Mouse (Mus musculus) forebrain, embryonic 14.5 days (tissue): ENCODE data around the gene Robo2. TPM values are rescaled to one million over a fixed set of nuclear protein-coding genes. Genes with fewer than 3 reads are reported as not detected.

Experiments
- ATAC-seq: fragments of 200-750 bp; cut with Nextera tagmentation; 2 replicates; pipeline ENCODE4 v1.8.0; 2017; ENCODE audit warnings: mild to moderate bottlenecking, moderate library complexity
- DNase-seq: peaks from one replicate; pipeline ENCODE4 v3.0.0-alpha.2; 2015; ENCODE audit warnings: low spot score
- H3K27ac ChIP-seq: fragments of 300-500 bp; sonication (generic); 2 replicates; pipeline ENCODE4 v1.5.1; 2014; ENCODE audit warnings: low read depth, mild to moderate bottlenecking, control low read depth, low read length, moderate library complexity
- H3K27me3 ChIP-seq: fragments of 300-500 bp; sonication (generic); replicated peaks from 2 replicates; pipeline ENCODE4 v1.6.1; 2014; ENCODE audit warnings: low read length, control low read depth, mixed read lengths; ENCODE audit not compliant: control insufficient read depth, insufficient read depth
- H3K36me3 ChIP-seq: fragments of 300-500 bp; sonication (generic); 2 replicates; pipeline ENCODE4 v1.6.1; 2014; ENCODE audit warnings: low read length, control low read depth; ENCODE audit not compliant: control insufficient read depth, insufficient read depth
- H3K4me1 ChIP-seq: fragments of 300-500 bp; sonication (generic); 2 replicates; pipeline ENCODE4 v1.6.1; 2014; ENCODE audit warnings: antibody characterized with exemption, low read length, control low read depth; ENCODE audit not compliant: control insufficient read depth, insufficient read depth
- H3K4me2 ChIP-seq: fragments of 300-500 bp; sonication (generic); 2 replicates; pipeline ENCODE4 v1.6.1; 2014; ENCODE audit warnings: mild to moderate bottlenecking, control low read depth, low read length
- H3K4me3 ChIP-seq: fragments of 300-500 bp; sonication (generic); 2 replicates; pipeline ENCODE4 v1.5.1; 2014; ENCODE audit warnings: low read depth, low read length, control low read depth
- H3K9ac ChIP-seq: fragments of 300-500 bp; sonication (generic); 2 replicates; pipeline ENCODE4 v1.6.1; 2014; ENCODE audit warnings: mild to moderate bottlenecking, low read length, control low read depth, moderate library complexity
- H3K9me3 ChIP-seq: fragments of 300-500 bp; sonication (generic); replicated peaks from 2 replicates; pipeline ENCODE4 v1.6.1; 2016; ENCODE audit warnings: low read length, control low read depth, mixed read lengths; ENCODE audit not compliant: control insufficient read depth
- WGBS: fragments of 180-500 bp; shearing (Covaris S2); extraction: QIAGEN DNeasy Blood & Tissue Kit; methylation state at CpG from one replicate; pipeline ENCODE4 v1.1.7; 2014; 5-methylcytosine and 5-hydroxymethylcytosine counted together
- polyA plus RNA-seq: library from polyadenylated mRNA; unstranded; fragments of >200 nt; fragmentation: Nextera tagmentation; extraction: Ambion mirVana; gene quantifications from 2 replicates; pipeline ENCODE4 v1.2.1, GENCODE M21; 2014

Robo2 gene
- polyA plus RNA-seq, 1 experiment from 2014 or later, result 64.7 TPM

DNA sequence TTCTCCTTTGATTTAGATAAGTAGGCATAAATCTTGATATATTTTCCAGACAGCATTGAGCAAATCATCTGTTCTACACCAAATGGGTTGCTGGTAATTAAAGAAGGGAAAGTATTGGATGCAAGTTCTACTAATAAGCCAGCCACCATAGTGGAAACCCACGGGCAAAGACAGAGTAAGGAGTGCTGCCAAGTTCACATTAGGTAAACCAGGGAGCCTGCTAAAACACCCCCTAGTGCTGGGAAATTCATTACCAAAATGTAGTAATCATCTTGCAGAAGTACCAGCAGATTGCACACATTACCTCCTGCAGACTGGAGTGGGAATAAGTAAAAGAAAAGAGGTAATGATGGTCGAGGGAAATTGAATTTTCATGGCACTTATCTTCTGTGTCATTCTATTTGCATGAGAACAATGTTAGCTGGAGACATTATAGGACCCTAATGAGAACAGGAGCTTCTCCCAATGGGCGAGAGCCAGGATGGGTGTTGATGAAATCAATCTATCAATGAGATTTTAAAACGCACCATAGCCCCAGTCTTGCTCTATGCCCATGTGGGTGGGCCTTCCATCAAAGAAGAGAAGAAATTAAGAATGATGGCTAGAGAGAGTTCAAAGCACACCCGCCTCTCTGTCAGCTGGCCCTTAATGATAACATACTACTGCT lies 104.6 kb downstream of the Robo2 start:
- H3K4me1 ChIP-seq, result peaks cover 5% of the 10 kb centered on the region; the same call in 1 of the 2 replicates
- DNase-seq (peak; percentile 63), ATAC-seq (peak; percentile 69; the same call in 1 of the 2 replicates)
- H3K27me3 ChIP-seq, result no peaks in the 10 kb centered on the region
- no peak overlapping the region for H3K9ac ChIP-seq
- no peak overlapping the region for H3K27ac ChIP-seq
- H3K9me3 ChIP-seq, result no peaks in the 10 kb centered on the region
- no peak overlapping the region for H3K4me3 ChIP-seq
- WGBS, result 30% methylated on average over 5 of the region's 5 CpGs
- no peaks in the 10 kb centered on the region for H3K36me3 ChIP-seq
- H3K4me2 ChIP-seq, result no peak overlapping the region

DNA sequence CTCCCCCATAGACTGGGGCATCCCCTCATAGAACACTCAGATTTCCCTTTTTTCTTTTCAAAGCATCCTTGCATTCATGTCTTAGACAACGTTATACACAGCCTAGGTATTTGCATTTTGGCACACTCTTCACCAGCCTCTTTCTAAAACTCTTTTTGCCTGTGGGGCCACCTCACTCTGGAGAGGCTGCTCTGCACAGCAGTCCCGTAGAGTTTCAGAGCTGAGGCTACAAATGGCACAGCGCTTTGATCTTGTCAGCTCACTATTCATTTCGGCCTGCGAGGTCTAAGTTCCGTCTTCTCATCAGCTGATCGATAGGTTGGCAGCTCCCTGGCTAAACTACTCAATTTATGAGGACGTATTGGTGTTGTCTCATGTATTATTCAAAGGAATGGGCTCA lies 123.7 kb downstream of the Robo2 start:
- Histone ChIP-seq H3K27ac (no peak overlapping the region), H3K4me1 (0 out of 2 replicates have a peak, but pooled peaks cover 3% of the 10 kb centered on the region), H3K9ac (no peak overlapping the region), H3K36me3 (no peaks in the 10 kb centered on the region), H3K4me2 (no peak overlapping the region), H3K9me3 (no peaks in the 10 kb centered on the region), H3K27me3 (no peaks in the 10 kb centered on the region), H3K4me3 (no peak overlapping the region)
- DNase-seq (peak; percentile 33), ATAC-seq (peak; percentile 75)
- 37% methylated on average over 8 of the region's 8 CpGs for WGBS

DNA sequence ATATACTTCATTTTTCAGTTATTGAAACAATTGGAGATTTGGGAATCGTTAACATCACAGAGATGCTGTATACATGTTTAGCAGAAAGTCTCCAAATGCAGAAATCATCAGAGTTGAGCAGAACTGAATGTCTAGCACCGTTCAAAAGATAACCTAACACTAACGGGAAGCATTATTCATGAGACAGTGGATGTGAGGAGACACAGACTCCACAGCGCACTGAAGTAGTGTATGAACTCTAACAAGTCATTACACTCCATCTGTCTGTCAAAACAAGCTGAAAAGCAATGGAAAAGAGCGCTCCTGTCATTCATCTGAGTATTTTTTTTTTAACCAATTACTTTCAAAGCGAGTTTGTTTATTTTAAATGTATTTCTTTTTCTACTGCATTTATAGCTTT lies 129.1 kb downstream of the Robo2 start:
- peak; percentile 67 for DNase-seq
- no peak overlapping the region for H3K27ac ChIP-seq
- ATAC-seq, result peak; percentile 73; the same call in 1 of the 2 replicates
- H3K27me3 ChIP-seq, result no peaks in the 10 kb centered on the region
- WGBS, result 39% methylated on average over 6 of the region's 6 CpGs
- H3K4me3 ChIP-seq, result no peak overlapping the region
- no peaks in the 10 kb centered on the region for H3K9me3 ChIP-seq
- H3K36me3 ChIP-seq, result no peaks in the 10 kb centered on the region
- H3K4me2 ChIP-seq, result no peak overlapping the region
- 0 out of 2 replicates have a peak, but pooled peaks cover 3% of the 10 kb centered on the region for H3K4me1 ChIP-seq
- no peak overlapping the region for H3K9ac ChIP-seq

DNA sequence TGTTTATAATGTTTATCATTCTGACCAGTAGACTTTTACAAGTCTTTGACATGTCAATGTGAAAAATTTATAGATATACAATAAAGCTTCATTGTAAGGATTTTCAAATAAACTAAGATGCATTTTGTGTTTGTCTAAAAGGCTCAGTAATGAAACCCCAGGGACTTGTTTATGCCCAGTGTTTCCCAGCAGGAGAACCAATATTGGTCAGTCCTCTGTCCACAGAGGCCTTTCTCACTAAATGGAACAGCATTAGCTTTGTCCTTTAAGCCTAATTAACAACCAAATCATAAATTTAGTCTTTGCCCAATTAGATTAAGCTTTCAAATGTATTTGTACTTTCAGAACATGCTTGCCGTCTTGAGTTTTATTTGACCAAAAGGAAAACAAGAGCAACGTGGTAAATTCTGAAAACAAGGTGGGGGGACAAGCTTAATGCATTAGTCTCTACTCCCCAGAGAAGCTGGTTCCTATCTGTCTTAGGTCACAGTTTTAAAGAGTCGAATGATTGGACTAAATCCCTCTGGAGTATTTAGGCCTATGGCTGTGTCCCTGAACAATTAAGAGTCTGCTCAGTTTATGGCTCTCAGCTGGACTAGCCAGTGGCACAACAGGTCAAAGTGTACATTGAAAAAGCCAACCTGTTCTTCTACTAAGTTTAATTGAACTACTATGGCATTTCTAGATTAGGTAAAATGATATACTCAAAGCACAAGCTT lies 134.6 kb downstream of the Robo2 start:
- no peaks in the 10 kb centered on the region for H3K9me3 ChIP-seq
- WGBS, result 37% methylated on average over 3 of the region's 3 CpGs
- no peak for ATAC-seq

DNA sequence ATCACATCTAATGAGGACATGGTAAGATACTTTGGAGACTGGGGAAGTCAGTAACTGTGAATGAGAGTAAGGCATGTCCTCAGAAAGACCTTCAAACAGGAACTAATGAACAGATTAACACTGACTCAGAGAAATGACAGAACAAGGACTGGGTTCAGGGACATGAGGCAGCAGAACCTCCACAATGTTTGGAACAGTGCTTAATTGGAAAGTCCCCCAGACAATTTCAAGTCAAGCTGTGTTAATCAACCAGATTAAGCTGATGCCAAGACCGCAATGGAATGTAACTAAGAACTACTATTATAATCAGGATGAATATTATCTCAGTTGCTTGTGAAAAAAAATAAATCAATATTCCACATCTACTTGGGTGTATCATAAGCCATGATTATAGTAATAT lies 137.0 kb downstream of the Robo2 start:
- no peak overlapping the region for H3K4me2 ChIP-seq
- H3K27ac ChIP-seq, result no peak overlapping the region
- WGBS, result 73% methylated on average over 1 of the region's 1 CpGs
- ATAC-seq (no peak), DNase-seq (no peak)
- H3K36me3 ChIP-seq, result no peaks in the 10 kb centered on the region
- no peaks in the 10 kb centered on the region for H3K27me3 ChIP-seq
- H3K4me3 ChIP-seq, result no peak overlapping the region
- H3K9me3 ChIP-seq, result no peaks in the 10 kb centered on the region
- H3K9ac ChIP-seq, result no peak overlapping the region
- no peaks in the 10 kb centered on the region for H3K4me1 ChIP-seq

More for the DNA sequence above, 134.6 kb downstream of the Robo2 start:
- Histone ChIP-seq H3K36me3 (no peaks in the 10 kb centered on the region), H3K4me1 (no peaks in the 10 kb centered on the region), H3K4me2 (no peak overlapping the region), H3K27ac (no peak overlapping the region), H3K9ac (no peak overlapping the region), H3K27me3 (no peaks in the 10 kb centered on the region), H3K4me3 (no peak overlapping the region)
- no peak for DNase-seq

DNA sequence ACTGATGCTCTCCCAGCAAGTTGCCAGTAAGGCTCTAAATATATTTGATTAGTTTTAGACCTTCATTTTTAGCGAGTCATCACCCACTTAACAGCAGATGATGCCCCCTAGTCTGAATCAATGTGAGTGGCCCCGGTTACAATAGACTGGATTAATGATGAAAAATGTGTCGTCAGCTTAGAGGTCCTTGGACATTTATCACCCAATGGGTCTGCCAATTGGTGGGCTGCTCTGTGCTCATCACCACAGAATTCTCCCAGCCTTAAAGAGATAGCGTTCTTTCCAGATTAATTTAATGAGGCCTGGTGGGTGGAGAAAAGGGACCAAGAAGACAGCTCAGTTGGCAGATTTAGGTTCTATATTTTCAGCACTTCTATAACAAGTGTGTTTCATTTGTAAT lies 138.6 kb downstream of the Robo2 start:
- Histone ChIP-seq H3K4me2 (no peak overlapping the region), H3K36me3 (no peaks in the 10 kb centered on the region), H3K9ac (no peak overlapping the region), H3K27ac (no peak overlapping the region), H3K4me1 (no peaks in the 10 kb centered on the region), H3K9me3 (no peaks in the 10 kb centered on the region), H3K27me3 (no peaks in the 10 kb centered on the region), H3K4me3 (no peak overlapping the region)
- ATAC-seq (no peak), DNase-seq (no peak)
- 70% methylated on average over 4 of the region's 4 CpGs for WGBS

DNA sequence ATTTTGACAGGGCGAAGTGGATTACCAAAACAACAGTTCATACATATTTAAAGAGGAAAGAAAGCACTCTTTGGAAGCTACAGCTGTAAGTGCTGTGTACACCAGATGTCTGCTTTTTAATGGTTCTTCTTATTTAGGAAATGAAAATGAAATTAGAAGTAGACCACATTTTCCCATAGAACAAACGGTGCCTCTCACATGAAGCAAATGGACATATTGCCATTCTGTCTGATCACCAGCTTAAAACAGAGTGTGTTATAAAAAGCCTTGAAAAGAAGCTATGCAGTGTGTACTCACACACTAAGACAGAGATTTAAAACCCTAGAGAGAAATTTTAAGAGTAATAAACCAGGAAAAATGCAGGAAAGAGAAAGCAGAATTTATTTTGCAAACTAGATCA lies 153.4 kb downstream of the Robo2 start:
- Histone ChIP-seq H3K9ac (no peak overlapping the region), H3K9me3 (no peaks in the 10 kb centered on the region), H3K4me1 (no peaks in the 10 kb centered on the region), H3K4me2 (no peak overlapping the region), H3K27me3 (no peaks in the 10 kb centered on the region), H3K4me3 (no peak overlapping the region), H3K36me3 (no peaks in the 10 kb centered on the region), H3K27ac (no peak overlapping the region)
- no peak for DNase-seq
- no peak for ATAC-seq
- 57% methylated on average over 2 of the region's 2 CpGs for WGBS

DNA sequence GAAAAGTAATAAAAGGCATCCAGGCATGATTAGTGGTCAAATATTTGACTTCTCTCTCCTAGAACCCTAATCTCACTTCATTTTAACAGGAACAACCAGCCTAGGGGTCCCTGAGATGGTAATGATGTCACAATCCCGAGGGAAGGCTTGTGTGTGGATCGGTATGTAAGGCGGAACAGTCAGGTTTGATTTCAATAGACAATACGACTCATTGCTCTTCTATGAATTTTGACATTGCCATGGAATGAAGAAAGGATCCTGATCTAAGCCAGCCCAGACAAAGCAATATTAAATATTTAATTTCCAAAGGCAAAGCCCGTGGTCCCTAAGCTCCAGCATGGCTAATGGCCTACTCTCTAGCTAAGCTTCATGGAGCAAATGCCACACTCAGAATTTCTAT lies 167.2 kb downstream of the Robo2 start:
- DNase-seq (no peak), ATAC-seq (no peak)
- no peaks in the 10 kb centered on the region for H3K36me3 ChIP-seq
- H3K27me3 ChIP-seq, result no peaks in the 10 kb centered on the region
- no peak overlapping the region for H3K27ac ChIP-seq
- no peak overlapping the region for H3K4me3 ChIP-seq
- no peak overlapping the region for H3K4me2 ChIP-seq
- 92% methylated on average over 5 of the region's 5 CpGs for WGBS
- H3K9me3 ChIP-seq, result no peaks in the 10 kb centered on the region
- no peaks in the 10 kb centered on the region for H3K4me1 ChIP-seq
- H3K9ac ChIP-seq, result no peak overlapping the region

DNA sequence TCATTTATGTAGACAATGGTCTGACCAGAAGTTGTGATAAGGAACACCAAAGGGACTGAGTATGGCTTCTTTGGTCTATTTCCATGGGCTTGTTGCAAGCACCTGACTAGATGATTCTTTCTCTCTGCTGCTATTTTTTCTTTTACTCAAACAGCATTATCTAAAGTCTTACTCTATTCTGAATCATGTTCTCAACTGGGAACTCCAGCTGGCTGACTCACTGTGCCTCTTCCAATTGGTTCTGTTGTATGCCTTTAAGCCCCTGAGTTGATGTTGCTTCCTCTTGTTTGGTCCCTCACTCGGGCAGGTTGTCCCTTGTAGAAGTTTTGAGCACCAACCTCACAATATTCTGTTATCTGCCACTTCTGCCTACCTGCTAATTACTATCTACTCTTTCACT lies 170.1 kb downstream of the Robo2 start:
- Histone ChIP-seq H3K9me3 (no peaks in the 10 kb centered on the region), H3K27me3 (no peaks in the 10 kb centered on the region), H3K27ac (no peak overlapping the region), H3K36me3 (no peaks in the 10 kb centered on the region), H3K4me1 (no peaks in the 10 kb centered on the region), H3K4me3 (no peak overlapping the region), H3K9ac (no peak overlapping the region), H3K4me2 (no peak overlapping the region)
- no peak for ATAC-seq
- no peak for DNase-seq
- WGBS, result 83% methylated on average over 1 of the region's 1 CpGs
